Mouse (Mus musculus): ENCODE measurements around the gene Vasp.

The Vasp gene

GRCm38 (mm10) chr7:19269721-19270441 is 1.7 kb downstream of the Vasp start:
- peak; percentile 90 for DNase-seq

DNA sequence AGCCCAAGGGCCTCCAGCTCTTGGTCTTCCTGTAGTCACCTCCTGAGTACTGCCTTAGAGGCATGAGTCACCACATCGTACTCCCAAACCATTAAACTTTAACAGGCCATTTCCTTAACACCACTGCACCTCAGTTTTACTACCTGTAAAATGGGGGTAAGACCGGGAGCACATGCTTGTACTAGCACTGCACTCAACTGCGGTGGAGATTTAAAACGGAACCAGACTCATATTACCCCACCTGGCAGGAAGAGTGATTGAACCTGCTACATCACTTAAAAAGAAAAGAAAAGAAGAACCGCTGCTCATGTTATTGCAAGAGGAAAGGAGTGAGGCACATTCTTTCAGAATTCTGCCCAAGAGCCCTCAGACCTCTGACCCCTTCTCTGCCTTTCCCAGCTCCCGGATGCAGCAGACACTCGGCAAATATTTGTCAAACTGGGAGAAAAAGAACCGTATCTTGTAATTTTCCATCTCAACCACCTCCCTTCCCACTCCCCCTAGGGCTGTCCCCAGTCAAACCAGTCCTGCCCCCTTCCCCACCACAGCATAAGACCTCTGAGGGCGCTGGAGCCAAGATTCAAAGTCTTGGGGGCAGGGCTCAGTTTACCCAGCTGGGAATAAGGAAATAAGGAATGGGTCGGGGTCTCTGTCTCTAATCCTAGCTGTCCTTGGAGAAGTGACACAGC is 2.5 kb downstream of the Vasp start:
- peak; percentile 67 for DNase-seq

GRCm38 (mm10) chr7:19267051-19267450 is 4.6 kb downstream of the Vasp start:
- no peak for DNase-seq

DNA sequence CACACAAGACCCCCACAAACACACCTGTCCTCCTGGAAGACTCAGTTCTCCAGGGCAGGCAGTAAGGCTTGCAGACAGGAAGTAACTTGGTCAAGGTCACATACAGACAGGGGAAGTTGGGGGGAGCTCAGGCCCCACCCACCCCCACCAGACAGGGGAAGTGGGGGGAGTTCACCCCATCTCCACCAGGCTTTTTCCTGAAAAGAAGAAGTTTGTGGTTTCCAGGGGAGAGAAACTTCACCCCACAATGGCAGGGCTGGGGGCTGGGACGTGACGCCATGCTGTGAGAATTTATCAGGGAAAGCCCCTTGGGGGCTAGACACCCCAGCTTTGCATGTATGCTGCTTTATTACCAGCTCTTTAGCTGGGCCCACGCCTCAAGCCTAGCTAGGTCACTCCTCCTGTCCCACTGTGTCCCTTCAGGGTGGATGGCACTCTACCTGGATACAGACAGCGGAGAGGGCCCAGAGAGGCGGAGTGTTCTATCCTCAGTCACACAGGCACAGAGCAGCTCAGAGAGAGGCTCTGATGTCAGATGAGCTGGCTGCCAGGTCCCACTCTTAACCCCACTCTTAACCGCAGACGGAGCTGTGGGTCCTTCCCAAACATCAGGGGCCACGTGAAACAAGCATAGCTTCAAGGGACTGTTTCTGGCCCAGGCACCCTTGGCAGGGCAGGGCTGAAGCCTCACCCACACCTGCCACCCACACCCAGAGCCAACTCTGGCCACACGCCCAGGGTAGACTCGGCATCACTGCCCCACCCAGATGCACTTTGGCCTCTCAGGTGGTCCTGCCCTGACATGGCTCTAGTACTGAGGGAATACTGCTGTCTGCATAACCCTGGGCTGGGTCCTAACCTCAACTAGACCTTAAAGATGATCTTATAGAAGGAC is 5.4 kb downstream of the Vasp start:
- DNase-seq, result peak; percentile 55

DNA sequence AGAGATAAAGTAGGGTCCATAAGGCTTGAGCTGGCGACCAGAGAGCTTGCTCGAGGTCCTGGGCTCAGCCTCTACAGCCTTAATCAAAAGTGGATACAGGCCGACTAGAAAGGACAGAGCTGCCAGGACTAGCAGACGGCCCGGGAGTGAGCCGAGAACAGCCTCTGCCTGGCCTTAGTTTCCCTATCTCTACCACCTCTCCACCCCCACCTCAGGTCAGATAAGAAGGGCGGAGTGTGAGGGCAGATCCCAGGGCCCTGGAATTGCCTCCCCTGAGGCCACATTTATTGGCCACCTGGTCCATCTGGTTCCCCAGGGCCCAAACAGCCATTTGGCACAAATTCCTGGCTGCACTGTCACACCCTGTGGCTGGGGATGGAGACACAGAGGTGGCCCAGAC is 6.5 kb downstream of the Vasp start:
- DNase-seq, result no peak

DNA sequence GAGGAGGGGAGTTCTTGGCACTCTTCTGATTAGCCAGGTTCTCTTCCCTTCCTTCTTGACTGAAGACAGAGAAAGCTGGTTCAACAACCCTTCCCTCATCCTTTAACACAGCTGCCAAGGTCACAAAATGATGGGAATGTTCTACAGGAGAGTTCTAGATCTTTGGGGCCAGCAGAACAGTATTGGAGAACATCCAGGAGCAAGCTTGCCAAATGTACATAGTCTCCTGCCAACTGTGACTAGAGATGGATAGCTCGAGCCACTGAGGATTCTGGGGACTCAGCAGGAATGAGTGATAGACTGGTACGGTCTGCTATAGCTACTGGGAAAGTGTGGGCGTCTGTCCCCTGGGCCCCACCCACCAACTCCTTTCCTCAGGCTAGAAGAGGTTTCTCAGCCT is 13.3 kb downstream of the Vasp start:
- no peak for DNase-seq

GRCm38 (mm10) chr7:19257390-19258022 is 14.1 kb downstream of the Vasp start:
- peak; percentile 85 for DNase-seq

DNA sequence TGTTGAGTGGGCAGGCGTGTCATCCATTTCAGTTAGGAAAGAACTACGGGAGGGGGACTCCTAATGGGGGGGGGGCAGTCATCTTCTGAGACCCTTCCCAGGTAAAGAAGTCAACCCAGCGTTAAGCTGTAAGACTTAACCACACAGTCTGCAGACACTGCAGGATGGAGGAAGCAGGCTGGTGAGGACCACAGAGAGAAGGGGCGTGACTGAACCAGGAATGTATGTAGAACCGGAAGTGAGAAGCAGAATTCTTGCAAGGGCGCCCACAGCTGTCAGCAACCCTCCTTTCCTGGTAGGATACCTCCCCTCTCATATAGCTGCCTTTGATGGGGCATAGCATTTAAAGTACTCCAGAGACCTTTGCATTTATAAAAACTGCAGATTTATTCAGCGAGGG is 15.1 kb downstream of the Vasp start:
- no peak for DNase-seq

GRCm38 (mm10) chr7:19255395-19255794 is 16.2 kb downstream of the Vasp start:
- DNase-seq, result no peak

GRCm38 (mm10) chr7:19253437-19253836 is 18.2 kb downstream of the Vasp start:
- DNase-seq, result no peak

DNA sequence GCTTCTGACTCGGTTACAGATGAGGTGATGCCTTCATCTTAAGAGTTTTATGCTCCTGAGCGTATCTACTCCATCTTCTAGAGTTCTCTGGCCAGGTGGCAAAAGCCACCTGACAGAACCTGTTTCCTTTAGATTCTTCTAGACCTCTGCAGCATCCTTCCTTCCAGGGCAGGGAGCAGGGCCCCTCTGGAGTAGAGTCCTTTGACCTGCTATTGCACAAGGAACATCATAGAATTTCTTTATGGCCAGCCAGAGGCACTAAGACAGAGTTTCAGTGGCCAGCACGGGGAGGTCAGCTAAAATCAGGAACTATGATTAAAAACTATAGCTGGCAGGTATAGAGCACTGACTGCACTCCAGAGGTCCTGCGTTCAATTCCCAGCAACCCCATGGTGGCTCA is 19.5 kb downstream of the Vasp start:
- DNase-seq, result no peak

DNA sequence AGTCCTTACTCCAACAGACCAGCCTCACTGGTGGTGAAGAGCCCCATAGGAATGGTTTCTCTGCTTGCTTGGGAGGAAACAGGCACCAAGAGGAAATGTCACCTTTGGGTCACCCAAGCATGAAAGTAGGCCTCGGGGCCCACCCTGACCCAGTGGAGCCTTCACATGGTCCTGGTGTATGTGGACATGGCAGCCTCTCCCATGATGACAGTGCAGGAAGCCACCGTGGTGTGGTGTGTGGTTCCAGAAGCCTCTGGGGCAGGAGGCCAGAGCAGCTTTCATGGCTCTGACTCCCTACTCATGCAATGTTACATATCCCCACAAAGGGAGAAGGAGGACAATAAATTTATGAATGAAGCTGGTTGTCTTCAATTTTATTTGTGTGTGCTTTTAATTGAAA is 24.1 kb downstream of the Vasp start:
- no peak for DNase-seq

DNA sequence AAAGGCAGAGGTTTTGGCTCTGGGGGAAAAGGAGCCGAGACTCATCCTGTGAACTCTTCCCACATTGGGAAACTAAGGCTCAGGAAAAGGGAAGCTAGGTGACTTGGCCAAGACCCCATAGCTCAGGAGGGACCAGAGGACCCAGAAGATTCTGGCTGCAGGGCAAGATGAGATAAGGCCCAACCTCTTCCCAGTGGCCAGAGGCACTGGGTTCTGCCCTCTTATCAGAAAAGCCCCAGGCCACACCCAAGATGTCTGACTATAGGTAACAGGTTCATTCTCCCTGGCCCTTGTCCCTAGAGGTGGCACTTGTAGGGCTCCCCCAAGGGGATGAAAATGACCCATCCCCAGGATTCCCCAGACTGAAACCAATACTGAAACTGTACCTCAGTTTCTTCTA is 24.8 kb downstream of the Vasp start:
- no peak for DNase-seq

GRCm38 (mm10) chr7:19245083-19245482 is 26.5 kb downstream of the Vasp start:
- no peak for DNase-seq

- no peak for DNase-seq
Observed at GRCm38 (mm10) chr7:19243858-19244257, 27.8 kb downstream of the Vasp start.

DNA sequence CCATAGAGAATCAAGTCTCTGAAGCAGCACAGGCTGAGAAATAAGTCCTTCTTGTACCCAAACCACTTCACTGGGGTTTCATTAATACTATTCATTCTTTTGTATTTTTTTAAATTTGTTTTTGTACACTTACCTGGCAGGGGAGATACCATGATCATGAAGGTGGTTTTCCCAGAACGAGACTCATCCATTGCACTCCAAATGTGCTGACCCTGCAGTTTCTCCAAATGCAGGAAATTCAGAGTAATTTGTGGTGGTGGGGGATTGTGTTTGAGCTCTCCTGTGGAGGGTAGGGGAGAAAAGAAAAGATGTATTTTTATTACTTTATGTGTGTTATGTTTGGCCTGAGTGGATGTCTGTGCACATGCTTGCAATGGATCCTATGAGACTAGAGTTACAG is 29.6 kb downstream of the Vasp start:
- DNase-seq, result no peak

DNA sequence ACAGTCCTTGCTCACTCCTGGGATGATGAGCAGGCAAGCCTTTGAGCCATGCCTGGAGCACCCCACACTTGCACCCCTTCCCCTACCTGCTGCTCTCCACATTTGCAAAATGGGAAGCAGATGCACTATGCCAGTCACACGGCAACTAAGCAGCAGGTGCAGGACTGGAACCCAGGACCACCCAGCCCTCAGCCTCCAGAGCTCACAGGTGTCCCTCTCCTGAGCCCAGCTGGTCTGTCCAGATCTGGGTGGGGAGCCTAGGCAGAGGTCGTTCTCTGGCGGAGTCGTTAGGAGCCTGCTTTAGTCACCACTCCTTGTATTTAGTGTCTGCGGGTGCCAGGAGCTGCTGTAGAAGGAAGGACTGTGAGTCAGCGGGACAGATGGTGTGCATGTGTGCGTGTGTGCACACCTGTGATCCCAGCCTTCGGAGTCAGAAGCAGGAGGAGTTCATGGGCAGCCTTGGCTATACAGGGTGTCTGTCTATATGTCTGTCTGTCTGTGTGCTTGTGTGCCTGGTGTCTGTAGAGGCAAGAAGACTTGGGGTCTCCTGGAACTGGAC is 30.6 kb downstream of the Vasp start:
- DNase-seq, result no peak

DNA sequence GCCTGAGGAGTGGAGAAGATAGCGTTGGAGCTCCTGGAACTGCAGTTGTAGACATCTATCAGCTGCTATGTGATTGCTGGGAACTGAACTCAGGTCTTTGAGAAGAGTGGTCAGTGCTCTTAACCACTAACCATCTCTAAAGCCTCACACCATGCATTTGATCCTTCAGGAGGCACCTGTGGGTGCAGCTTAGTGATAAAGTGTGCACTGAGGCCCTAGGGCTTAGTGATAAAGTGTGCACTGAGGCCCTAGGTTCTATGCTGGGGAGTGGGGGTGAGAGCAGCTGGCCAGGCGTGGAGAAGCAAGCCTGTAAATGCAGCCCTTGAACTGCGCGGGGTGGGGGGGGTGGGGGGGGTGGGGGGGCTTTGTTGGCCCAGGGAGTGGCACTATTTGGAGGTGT is 31.6 kb downstream of the Vasp start:
- no peak for DNase-seq

- DNase-seq, result peak; percentile 92
Observed at GRCm38 (mm10) chr7:19239423-19239822, 32.2 kb downstream of the Vasp start.

DNA sequence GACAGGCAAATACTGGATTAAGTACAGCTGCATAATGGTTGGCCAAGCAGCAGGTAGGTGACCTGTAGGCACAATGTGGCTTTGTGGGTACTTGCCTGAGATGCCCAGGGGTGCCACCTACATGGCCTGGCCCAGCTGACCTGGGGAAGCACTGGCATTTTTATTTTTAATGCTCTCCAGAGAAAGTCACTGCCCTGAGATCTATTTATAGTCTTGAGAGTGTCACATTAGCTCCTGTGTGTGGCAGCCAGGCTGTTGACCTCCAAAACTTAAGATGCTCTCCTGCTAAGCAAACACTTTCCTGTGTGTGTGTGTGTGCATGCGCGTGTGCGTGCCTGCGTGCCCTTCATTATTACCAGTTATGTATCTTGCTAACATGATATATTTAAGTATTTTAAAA is 33.3 kb downstream of the Vasp start:
- DNase-seq, result no peak

DNA sequence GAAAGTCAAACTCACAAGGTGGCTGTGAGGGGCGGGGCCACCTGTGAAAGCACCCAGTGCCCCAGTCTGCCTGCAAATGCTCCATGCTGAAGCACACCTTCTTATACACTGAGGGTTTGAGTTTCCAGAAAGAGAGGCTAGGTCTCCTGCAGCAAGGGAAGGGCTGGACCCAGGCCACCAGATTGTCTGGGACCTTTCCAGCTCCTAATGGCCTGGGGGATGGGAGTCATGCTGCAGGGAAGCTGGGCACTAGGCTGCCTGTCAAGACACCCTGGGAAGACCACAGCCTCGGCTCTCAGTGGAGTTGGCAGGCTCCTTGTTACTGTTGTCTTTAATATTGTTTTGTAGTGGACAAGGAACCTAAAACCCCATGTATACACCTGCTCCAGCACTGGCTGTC is 35.2 kb downstream of the Vasp start:
- no peak for DNase-seq

DNA sequence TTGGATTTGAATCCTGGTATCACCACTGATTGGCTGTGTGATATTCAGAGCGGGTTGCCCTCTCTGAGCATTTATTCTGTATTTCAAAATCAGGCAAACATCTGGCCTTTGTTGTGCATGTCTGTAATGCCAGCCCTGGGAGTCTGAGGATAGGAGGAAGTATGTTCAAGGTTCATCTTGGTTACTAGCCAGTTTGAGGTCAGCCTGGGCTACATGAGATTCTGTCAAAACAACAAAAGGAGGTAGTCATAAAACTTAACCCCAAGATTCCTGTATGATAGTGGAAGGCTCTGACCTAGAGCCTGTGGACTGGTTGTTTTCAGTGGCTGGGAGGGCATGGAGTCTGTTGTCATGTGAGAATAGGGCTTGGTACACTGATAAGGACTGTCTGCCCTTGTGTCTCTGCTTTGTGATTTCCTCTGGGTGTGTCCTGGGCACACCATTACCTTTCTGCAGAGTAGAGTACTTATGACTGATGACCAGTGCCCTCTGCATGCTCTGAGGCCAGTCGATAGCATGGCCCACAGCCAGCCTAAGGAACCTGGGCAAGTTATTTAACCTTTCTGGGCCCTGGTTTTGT is 36.4 kb downstream of the Vasp start:
- no peak for DNase-seq

DNA sequence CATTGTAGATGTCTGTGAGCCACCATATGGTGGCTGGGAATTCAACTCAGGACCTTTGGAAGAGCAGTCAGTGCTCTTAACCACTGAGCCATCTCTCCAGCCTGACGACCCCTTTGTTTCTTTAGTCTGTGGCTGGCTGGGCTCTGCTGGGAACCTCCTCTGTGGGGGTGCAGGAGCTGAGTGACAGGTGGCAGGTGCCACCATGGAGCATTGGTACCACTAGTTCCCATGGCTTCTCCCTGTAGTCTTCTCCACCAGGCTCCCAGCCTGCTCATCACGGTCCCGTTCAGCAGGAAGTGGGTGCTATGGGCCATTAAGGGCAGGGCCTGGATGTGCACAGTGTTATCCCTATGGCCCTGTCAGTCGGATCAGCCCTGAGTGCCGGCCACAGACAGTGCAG is 37.0 kb downstream of the Vasp start:
- no peak for DNase-seq
